Mouse (Mus musculus): ENCODE measurements around the gene Rab11b. TPM values are rescaled to one million over a fixed set of nuclear protein-coding genes. Genes with fewer than 3 reads are reported as not detected.

Rab11b gene
- total RNA-seq, 1 experiment from 2014 or later, result 41.4 TPM

DNA sequence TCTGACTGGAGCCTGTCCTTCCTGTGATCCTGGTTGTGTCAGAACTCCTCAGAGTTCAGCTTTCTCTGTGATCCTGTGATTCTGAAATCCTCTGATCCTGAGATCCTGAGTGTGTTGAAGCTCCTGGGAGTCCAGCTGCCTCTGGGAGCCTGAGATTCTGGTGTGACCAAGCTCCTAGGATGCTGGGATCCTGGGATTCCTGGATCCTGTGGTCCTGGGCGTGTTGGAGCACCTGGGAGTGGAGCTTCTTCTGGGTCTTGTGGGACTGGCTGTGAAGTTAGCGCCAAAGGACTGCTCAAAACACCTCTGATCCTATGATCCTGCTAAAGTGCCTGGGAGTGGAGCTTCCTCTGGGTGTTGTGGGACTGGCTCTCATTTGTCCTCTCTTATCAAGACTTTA is 31.9 kb downstream of the Rab11b start:
- ATAC-seq (replicated peaks; ENCODE audit: insufficient number of reproducible peaks, low FRiP score, low TSS enrichment, poor library complexity, severe bottlenecking), result no peak

DNA sequence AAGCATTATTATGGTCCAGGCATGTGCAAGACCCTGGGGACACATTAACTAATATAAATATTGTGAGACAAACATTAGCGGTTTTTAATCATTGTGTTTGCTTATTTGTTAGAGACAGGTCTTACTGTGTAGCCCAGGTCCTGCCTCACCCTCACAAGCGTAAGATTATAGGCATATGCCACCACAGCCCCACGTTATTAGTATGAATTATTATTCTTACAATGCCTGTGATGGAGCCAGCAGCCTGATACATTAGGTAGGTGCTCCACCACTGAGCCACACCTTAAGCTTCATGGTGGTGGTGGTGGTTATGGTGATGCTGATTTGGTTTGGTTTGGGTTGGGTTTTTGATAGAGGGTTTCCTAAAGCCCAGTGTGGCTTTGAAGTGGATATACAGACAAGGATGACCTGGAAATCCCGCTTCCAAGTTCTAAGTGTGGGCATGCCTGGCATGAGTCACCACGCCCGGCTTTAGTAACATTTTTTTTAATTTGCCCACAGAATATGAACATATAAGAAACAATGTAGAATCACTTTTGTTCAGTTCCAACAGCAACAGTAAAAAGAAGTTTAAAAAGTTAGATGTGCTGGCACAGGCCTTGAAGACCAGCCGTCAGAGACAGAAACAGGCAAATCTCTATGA is 40.5 kb downstream of the Rab11b start:
- no peak for ATAC-seq (replicated peaks; ENCODE audit: insufficient number of reproducible peaks, low FRiP score, low TSS enrichment, poor library complexity, severe bottlenecking)

DNA sequence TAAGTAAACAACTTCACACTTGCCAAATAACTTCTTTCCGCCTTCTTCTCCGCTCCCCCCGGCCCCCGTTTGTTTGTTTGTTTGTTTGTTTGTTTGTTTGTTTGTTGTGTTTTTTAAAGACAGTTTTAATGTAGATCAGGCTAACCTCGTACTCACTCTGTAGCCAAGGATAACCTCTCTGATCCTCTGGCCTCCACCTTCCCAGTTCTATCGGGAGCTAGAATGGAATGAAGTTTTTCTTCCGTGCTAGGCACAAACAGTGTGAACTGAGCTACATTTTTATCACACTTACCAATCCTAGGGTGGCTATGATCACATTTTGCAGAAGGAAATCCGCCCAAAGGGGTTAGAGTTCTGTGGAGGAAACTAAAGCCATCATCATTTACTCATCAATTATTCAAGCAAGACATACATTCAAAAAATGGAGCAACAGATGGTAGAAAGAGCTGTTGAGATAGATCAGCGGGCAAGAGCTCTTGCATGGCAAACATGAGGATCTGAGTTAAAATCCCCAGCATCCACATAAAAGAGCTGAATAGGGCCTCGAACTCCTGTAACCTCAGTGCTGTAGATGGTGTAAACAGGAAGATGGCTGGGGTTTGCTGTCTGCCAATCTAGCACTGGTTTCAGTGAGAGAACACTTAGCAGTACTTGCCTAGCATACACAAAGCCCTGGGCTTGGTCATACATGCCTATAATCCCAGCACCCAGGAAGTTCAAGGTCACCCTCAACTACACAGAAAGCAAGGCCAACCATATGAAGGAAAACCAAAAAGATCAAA is 41.2 kb downstream of the Rab11b start:
- ATAC-seq (replicated peaks; ENCODE audit: insufficient number of reproducible peaks, low FRiP score, low TSS enrichment, poor library complexity, severe bottlenecking), result no peak

GRCm38 (mm10) chr17:33718384-33718881 is 41.9 kb downstream of the Rab11b start, which contains the start of gene March2:
TSS of gene March2 (minus strand) at chr17:33718670.
- ATAC-seq (replicated peaks; ENCODE audit: insufficient number of reproducible peaks, low FRiP score, low TSS enrichment, poor library complexity, severe bottlenecking), result peak; percentile 100

DNA sequence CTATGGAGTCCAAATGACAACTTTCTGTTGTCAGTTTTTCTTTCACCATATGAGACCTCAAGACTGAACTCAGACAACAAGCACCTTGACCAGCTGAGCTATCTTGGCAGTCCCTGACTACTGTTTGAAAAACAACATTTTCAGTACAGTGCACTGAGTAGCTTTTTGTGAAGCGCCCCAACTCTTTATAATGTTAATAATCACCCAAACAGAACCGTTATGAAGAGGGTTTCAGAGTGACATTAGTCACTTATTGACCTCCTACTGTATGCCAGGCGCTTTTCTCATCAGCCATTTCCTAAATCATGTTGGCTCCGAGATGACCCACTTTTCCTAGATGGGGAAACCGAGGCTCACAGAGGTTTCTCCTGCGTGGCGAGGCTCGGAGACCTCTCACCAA is 42.3 kb downstream of the Rab11b start:
- no peak for ATAC-seq (replicated peaks; ENCODE audit: insufficient number of reproducible peaks, low FRiP score, low TSS enrichment, poor library complexity, severe bottlenecking)

GRCm38 (mm10) chr17:33717246-33717645 is 43.1 kb downstream of the Rab11b start:
- no peak for ATAC-seq (replicated peaks; ENCODE audit: insufficient number of reproducible peaks, low FRiP score, low TSS enrichment, poor library complexity, severe bottlenecking)

DNA sequence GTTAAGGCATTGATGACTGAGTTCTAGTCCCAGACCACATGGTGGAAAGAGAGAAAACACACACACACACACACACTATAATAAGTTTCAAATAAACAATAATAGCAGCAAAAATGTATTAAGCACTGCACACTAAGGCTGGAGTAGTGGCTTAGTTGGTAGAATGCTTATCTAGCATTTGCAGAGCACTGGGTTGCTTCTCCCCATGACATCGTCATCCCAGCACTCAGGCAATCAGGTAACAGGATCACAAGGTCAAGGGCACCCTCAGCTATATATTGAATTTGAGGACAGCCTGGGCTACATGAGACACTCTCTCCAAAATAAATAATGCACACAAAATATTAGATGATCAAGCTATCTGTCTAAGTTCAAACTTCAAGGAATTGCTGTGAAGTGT is 45.6 kb downstream of the Rab11b start:
- ATAC-seq (replicated peaks; ENCODE audit: insufficient number of reproducible peaks, low FRiP score, low TSS enrichment, poor library complexity, severe bottlenecking), result no peak

GRCm38 (mm10) chr17:33713271-33713670 is 47.1 kb downstream of the Rab11b start:
- no peak for ATAC-seq (replicated peaks; ENCODE audit: insufficient number of reproducible peaks, low FRiP score, low TSS enrichment, poor library complexity, severe bottlenecking)

DNA sequence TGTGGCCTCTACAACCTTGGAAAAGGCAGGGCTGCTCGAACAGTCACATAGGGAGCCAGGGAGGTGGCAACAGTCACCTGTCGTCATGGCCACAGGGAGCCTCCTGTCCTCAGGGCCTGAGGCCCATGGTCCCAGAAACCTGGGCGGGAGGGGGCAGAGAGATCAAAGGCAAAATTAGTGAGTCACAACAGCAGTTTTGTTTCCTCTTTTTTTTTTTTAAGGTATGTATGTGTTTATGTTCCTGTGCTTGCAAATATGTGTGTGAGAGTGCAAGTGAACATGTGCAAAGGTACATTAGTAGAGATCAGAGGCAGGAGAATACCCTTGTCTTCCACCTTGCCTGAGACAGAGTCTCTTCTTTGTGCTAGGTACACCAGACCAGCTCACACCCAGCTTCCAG is 50.5 kb downstream of the Rab11b start:
- ATAC-seq (replicated peaks; ENCODE audit: insufficient number of reproducible peaks, low FRiP score, low TSS enrichment, poor library complexity, severe bottlenecking), result no peak

DNA sequence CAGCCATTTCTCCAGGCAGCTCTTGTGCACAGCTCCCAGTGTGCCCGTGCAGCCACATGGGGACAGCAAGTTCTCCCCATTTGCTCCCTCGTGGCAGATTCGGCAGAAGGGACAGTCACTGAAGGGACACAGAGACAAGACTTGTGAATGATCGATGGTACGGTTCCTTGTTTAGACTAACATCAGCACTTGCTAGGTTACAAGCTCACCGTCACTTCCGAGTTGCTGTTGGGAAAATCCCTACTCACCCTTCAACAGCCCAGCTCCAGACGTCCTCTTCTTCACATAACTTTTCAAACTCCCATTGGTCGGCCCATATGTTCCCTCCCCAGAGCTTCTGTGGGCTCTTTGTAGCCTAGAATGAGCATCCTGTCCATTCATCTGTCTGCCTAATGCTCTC is 57.2 kb downstream of the Rab11b start:
- no peak for ATAC-seq (replicated peaks; ENCODE audit: insufficient number of reproducible peaks, low FRiP score, low TSS enrichment, poor library complexity, severe bottlenecking)

GRCm38 (mm10) chr17:33702178-33702577 is 58.2 kb downstream of the Rab11b start:
- no peak for ATAC-seq (replicated peaks; ENCODE audit: insufficient number of reproducible peaks, low FRiP score, low TSS enrichment, poor library complexity, severe bottlenecking)

GRCm38 (mm10) chr17:33695471-33695870 is 64.9 kb downstream of the Rab11b start:
- ATAC-seq (replicated peaks; ENCODE audit: insufficient number of reproducible peaks, low FRiP score, low TSS enrichment, poor library complexity, severe bottlenecking), result no peak

Other genes with a start within 250 kb of the Rab11b start
- gene Adamts10, start 236.3 kb downstream of the Rab11b start, total RNA-seq (2017), result 71.1 to 159 TPM (median 83.0 TPM) in 3 replicates
- 541 to 588 TPM (median 587 TPM) in 3 replicates for gene Myo1f, start 204.8 kb downstream of the Rab11b start, total RNA-seq (2017)
- gene Zfp414, start 131.4 kb downstream of the Rab11b start, total RNA-seq (2017), result 7.8 to 17.3 TPM (median 8.7 TPM) in 3 replicates
- gene Pram1, start 122.5 kb downstream of the Rab11b start, total RNA-seq (2017), result 5.0 to 7.9 TPM in 2 of 3 replicates, not detected in the other
- gene Hnrnpm, start 73.7 kb downstream of the Rab11b start, total RNA-seq (2017), result 275 to 423 TPM (median 304 TPM) in 3 replicates
- gene March2, start 41.9 kb downstream of the Rab11b start, total RNA-seq (2017), result 55.4 to 90.5 TPM (median 74.7 TPM) in 3 replicates
- 0.29 to 1.2 TPM in 2 of 3 replicates, not detected in the other for gene Angptl4, start 21.3 kb upstream of the Rab11b start, total RNA-seq (2017)
- 8.6 to 12.3 TPM (median 10.3 TPM) in 3 replicates for gene Kank3, start 50.0 kb upstream of the Rab11b start, total RNA-seq (2017)
- gene Rps28, start 64.0 kb upstream of the Rab11b start, total RNA-seq (2017), result 887 to 1,482 TPM (median 1,008 TPM) in 3 replicates
- gene Ndufa7, start 64.0 kb upstream of the Rab11b start, total RNA-seq (2017), result 107 to 131 TPM (median 117 TPM) in 3 replicates
- gene Cd320, start 82.6 kb upstream of the Rab11b start, total RNA-seq (2017), result 1.1 to 1.5 TPM in 2 of 3 replicates, not detected in the other
- not detected in 3 replicates for gene Gm7029, start 113.3 kb upstream of the Rab11b start, total RNA-seq (2017)
- gene Kifc1, start 130.1 kb upstream of the Rab11b start, total RNA-seq (2017), result 0.48 to 4.9 TPM (median 0.96 TPM) in 3 replicates
- gene Platr17, start 144.6 kb upstream of the Rab11b start, total RNA-seq (2017), result 1.6 to 5.9 TPM (median 5.5 TPM) in 3 replicates
- 38.2 to 72.8 TPM (median 49.3 TPM) in 3 replicates for gene Daxx, start 148.9 kb upstream of the Rab11b start, total RNA-seq (2017)
- 129 to 172 TPM (median 140 TPM) in 3 replicates for gene Tapbp, start 155.4 kb upstream of the Rab11b start, total RNA-seq (2017)
- 21.8 to 32.2 TPM (median 31.5 TPM) in 3 replicates for gene Zbtb22, start 155.4 kb upstream of the Rab11b start, total RNA-seq (2017)
- gene Rgl2, start 169.0 kb upstream of the Rab11b start, total RNA-seq (2017), result 43.6 to 72.8 TPM (median 71.4 TPM) in 3 replicates
- 88.1 to 107 TPM (median 98.7 TPM) in 3 replicates for gene Pfdn6, start 179.8 kb upstream of the Rab11b start, total RNA-seq (2017)
- gene Wdr46, start 180.1 kb upstream of the Rab11b start, total RNA-seq (2017), result 11.1 to 17.8 TPM (median 16.3 TPM) in 3 replicates
- 2.6 to 4.6 TPM (median 3.5 TPM) in 3 replicates for gene B3galt4, start 191.0 kb upstream of the Rab11b start, total RNA-seq (2017)
- 16.8 to 32.7 TPM (median 25.1 TPM) in 3 replicates for gene Vps52, start 195.3 kb upstream of the Rab11b start, total RNA-seq (2017)
- 765 to 894 TPM (median 817 TPM) in 3 replicates for gene Rps18, start 195.5 kb upstream of the Rab11b start, total RNA-seq (2017)
- 3,712 to 3,894 TPM (median 3,837 TPM) in 3 replicates for gene H2-K1, start 239.8 kb upstream of the Rab11b start, total RNA-seq (2017)